Mouse (Mus musculus) left cerebral cortex, adult 9 months (tissue): ENCODE data around the gene Pi4k2a.

Experiments used
- DNase-seq, 2 experiments: peaks; one replicate each; pipeline ENCODE4 v3.0.0; 2022; ENCODE audit warnings: low spot score in 2 of 2

Pi4k2a gene

DNA sequence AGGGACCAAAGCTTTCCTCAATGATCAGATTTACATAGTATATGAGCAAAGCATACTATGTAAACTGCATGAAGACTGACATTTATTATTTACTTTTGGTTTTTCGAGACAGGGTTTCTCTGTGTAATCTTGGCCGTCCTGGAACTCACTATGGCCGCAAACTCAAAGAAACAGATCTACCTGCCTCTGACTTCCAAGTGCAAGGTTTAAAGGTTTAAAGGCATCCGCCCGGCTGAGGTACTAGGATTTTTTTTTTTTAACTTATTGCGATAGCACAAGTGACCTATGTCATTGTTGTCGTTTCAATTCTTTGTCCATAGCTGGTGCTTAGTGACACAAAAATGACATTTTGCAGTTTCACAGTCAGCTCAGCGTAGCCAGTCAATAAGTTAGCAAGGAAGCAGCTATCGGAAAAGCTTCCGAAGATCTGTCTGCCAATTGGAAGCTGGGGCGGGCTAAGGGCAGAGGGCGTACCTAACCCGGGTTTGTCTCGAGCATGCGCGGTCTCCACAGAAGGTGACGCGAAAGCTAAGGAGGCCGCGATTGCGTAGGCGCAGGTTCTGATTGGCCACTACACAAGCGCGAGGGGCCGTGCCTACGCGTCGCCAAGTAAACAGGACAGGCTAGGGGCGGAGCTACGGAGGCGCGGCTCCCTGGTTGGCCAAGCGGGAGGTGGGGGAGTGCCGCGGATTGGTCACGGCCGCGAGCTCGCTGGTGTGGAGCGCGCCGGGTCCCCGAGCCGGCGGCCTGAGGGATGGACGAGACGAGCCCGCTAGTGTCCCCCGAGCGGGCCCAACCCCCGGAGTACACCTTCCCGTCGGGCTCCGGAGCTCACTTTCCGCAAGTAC is at the start of gene Pi4k2a:
Gene Pi4k2a (plus strand): TSS at position 723 of the 848 bp plus-strand sequence.
- peak; percentile 100 for DNase-seq

DNA sequence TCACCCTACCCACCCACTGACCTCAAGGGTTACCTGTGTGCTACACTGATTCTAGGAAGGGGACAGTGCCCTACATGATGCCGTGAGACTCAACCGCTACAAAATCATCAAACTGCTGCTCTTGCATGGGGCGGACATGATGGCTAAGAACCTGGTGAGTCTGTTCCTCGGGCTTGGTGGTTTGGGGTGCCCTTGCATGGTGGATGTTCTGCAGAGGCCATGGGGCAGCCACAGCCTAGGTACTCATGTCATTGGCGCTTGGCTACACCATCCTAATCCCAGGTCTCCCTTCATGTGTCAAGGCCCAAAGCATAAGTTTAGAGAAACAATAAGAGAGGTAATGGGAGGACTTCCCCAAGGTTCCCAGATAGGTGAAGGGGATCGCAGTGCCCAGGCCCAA is 46.3 kb upstream of the Pi4k2a start:
- DNase-seq: no peak

DNA sequence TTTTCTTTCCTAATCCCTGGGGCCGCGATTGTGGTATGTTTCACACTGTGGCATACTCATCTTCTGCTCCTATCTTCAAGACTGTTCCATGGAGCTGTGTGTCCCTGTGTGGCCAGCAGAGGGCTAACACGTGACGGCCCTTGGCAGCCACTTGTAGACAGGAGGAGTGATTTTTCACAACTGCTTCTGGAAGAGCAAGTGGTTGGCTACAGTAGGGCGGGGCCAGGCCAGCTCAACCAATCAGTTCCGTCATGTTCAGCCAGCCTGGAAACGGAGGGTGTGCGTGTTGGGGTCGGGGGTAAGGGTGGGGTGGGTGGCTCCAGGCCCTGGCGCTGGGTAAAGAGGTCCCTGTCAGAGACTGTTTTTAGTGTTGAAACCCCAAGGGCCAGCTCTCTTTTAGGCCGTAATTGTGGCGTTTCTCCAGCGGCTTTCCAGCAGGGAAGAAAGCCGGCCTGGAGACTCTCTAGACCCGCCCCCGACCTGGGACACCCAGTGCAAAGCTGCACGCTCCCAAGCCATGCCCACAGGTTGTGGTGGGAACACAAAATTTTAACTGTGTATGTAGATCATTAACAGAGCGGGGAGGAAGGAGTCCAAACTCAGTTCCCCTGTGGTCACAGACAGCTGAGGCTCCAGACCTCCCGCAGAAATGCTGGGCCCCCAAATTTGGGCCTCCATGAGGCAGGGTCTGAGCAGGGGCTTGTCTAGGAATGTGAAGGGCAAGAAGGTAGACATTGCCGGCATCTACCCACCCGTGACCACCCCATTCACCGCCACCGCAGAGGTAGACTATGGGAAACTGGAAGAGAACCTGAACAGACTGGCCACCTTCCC is 44.8 kb upstream of the Pi4k2a start, which contains the start of gene Hoga1:
Gene Hoga1 (plus strand): TSS at position 342 of the 834 bp plus-strand sequence.
- peak in 1 of 2 experiments; percentile 50 for DNase-seq

DNA sequence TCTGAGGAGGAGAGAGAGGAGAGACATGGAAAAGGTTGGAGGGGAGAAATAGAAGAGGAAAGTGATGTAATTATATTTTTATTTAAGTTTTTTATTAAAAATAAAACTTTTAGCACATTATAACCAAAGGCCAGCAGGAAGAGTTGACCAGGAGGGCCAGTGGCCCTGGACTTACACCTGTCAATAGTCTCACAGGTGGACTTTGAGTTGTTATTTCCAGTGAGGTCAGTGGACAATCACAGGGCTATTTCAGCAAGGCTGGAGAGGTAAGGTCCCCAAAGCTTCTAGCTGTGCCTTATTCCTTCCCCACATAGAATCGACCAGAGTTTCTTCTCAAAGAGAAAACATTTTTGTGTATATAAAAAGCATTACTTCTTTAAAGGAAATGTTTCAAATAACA is 40.0 kb upstream of the Pi4k2a start:
- DNase-seq: no peak

DNA sequence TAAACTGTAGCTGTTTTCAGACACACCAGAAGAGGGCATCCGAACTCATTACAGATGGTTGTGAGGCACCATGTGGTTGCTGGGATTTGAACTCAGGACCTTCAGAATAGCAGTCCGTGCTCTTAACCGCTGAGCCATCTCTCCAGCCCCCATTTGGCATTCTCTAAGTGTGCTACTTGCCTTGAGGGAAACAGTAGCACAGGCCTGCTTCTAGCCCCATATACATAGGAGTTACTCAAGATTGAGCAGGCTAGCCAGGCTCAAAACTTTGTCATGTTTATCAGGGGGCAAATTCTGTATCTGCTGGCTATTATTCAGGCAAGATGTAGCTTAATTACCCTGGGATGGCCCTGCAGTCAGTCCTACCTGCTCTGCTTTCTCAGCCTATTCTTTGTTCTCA is 38.9 kb upstream of the Pi4k2a start:
- no peak for DNase-seq

DNA sequence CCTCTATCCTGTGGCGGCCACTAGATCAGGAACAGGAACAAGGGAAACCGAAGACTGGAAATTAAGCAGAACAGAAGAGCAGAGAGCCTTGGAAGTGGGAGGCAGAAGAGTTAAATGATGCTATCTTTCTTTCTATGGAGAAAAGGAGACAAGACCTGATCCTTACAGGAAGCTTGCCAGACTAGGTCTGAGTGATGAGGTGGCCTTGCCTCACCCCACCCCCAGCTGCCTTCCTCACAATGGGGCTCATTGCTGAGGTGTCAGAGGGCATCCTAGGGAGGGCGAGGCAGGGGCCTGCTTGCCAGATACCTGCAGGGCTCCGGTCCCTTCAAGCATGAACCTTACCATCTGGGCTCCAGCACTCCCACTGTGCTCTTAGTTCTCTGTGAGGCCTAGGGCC is 38.3 kb upstream of the Pi4k2a start, which contains the start of gene 4933411K16Rik:
Gene 4933411K16Rik (plus strand): TSS at position 301 of the 400 bp plus-strand sequence.
- no peak for DNase-seq

DNA sequence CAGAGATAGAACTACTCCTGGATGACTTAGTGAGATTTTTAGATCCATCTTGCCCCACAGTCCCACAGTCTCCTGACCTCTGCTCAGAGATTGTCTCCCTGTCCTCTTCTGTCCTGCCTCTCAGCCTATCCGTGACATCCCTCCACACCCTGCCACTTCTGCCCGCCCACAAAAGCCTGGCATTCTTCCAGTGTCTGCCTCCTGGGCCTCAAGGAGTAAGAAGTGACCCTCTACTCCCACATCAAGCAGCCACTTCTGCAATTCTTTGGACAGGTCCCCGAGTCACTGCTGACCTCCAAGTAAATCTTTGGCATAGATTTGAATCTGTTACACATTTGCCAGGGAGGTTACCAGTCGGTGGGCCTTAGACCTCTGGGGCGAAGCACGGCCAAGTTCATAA is 36.0 kb upstream of the Pi4k2a start:
- no peak for DNase-seq

DNA sequence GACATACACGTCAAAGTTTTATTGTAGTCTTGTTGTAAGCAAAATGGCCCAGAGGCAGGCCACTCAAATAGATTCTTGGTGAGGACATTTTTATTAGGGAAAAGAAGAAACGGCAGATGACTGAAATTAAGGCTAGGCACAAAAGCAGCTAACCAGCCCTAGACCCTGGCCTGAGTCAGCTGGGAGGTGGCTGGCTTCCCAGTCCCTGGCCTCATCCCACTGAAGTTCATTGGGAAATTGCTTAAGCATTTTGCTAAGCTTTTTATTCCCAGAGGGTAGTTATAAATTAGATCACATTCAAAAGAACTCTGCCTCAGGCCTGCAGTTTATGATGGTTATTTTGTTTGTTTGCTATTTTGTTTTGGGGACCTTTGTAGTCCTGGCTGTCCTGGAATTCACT is 34.4 kb upstream of the Pi4k2a start:
- DNase-seq: no peak

DNA sequence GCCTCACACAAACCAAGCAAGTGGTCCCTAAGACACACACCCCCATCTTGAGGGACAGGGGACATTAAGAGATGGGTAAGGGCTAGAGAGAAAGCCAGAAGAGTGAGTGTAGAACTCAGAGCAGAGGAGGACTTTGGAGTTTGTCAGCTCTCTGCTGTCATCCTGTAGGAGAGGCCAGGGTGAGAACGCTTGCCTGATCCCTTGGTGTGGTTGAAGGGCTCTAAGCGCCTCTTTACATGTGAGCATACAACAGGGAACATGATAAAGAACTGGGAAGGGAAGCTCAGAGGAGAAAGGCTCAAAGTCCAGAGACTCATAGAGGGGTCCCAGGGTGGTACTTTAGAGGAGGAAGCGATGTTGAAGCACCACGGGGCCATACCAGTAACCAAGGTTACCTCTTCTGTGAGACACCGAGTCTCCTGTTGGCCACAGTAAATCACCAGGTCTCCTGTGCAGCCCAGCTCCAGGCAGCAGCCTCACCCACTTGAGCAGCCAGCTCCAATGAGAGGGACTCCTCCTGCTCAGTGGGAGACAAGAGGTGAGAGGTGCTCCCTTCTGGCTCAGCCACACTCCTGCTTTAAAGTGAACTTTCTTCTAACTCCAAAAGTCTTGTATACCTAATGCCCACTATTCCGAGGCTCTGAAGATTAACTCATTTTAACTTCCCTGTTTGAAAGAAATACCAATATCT is 33.4 kb upstream of the Pi4k2a start:
- no peak for DNase-seq

DNA sequence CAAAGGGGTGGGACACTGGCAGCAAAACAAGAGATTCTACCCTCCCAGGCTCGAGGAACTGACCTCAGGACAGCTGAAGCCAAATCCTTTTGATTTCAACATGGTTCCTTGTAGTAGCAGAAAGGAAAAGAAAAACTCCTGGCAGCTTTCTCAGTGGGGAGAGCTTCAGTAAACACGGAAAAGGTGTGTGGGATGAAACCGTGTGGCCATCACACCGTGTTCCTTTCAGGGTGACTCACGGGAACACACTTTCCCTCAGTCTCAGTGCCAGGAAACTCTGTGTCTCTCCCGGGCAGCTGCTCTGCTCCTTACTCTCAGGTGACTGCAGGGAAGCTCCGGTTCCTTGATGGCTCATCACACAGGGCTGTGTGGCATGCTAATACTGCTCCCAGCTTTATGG is 31.8 kb upstream of the Pi4k2a start:
- no peak for DNase-seq

DNA sequence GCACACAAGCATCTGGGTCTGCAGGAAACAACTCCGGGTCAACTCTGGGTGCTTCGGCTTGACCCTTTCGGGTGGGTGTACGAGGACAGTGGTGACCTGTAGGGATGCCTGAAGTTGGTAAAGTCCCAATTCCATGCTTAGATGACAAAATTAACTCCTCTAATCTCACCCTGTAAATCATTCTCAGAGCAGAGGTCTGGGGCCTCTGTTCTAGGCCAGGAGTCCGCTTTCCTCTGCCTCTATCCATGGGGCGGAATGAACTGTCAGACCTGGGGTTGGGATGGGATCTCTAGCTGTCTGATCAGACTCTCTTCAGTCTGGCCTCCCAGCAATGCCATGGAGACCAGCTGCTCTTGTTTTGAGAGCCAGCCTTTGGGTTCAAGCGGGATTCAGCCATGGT is 28.8 kb upstream of the Pi4k2a start:
- DNase-seq: no peak

DNA sequence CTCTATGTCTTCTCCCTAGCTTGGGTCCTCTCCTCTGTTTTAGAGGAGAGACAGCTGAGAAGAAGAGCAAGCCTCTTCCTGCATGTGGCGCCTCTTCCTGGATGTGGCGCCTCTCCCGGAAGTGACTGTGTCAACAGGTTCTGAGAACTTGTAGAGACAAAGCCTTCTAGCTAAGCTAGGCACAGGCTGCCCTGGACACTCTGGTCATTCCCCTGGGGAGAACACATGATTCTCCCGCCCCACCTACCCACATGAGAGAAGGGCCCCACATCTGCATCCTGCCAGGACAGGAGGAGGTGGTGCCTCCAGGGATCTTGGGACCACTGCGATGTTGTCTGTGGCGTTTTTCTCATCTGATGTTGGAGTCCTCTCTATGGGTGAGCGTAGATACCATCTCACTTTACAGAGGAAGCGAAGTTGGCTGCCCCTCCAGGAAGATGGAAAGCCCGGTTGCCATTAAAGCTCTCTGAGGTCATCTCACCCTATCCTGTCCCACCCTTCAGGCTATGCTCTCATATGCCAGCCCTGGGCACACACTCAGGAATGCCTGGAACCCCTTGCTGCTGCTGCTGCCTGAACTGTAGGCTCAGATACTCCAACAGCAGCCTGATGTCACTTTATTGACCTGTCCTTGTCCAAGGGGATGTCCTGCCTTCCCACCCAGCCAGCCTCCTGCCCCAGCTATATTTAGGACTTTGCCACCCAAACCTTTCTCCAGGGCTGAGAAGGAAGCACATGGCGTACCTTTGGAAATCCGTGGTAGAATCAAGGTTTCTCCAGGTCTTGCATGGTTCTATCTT is 21.6 kb upstream of the Pi4k2a start:
- DNase-seq: no peak

DNA sequence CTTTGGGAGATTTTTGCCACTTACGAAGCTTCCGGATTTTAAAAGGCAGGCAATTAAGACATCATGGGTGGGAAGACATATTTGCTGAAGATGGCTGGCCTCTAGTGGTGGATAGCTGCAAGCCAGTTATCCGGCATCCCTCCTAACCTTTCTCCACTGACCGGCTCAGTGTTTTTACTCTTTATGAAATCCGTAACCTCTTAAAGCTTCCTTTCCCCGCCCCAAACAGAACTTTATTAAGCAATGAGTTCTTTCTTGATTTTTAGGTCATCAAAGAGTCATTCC is 21.1 kb upstream of the Pi4k2a start:
- DNase-seq: peak in 1 of 2 experiments; percentile 22

DNA sequence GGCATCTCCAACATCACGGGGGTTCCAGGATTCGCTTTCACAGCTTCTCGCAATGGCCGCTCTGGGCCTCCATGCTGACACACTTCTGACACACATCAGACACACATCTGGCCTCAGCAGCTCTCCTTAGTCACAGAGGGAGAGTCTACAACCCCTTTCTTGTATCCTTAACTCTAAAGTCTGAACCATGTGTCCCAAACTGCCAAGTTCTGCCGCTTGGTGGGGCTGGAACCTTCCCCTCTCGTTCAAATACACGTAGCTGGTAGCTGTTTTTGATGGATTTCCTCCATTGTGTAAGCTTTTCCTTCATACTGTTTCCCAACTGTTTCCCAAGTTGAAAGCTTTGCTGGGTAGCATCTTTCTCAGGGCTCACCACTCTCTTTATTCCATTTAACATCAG is 19.0 kb upstream of the Pi4k2a start:
- DNase-seq: no peak

DNA sequence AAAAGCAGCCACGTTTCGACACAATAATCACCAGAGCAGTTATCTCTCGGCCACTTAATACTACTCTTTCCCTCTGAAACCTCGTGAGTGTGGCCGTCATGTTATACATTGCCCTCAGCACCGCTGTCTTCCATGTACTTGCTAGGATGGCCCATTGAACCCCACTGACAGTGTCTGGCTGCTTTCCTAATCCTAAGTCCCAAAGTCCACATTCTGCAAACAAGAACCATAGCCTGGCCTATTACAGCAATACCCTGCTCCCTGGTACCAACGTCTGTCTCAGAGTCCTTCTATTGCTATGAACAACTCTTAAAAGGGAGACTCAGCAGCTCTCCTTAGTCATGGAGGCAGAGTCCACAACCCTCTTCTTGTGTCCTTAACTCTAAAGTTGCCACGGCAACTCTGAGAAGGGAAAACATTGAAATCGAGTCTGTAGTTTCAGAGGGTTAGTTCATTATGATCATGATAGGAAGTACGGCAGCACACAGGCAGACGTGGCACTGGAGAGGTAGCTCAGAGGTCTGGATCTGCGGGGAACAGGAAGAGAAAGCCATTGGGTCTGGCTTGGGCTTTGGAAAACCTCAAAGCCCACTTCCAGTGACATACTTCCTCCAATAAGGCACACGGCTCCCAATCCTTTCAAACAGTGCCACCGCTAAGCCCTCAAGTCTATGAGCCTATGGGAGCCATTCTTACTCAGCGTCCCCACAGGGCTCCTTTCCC is 18.2 kb upstream of the Pi4k2a start:
- no peak for DNase-seq

DNA sequence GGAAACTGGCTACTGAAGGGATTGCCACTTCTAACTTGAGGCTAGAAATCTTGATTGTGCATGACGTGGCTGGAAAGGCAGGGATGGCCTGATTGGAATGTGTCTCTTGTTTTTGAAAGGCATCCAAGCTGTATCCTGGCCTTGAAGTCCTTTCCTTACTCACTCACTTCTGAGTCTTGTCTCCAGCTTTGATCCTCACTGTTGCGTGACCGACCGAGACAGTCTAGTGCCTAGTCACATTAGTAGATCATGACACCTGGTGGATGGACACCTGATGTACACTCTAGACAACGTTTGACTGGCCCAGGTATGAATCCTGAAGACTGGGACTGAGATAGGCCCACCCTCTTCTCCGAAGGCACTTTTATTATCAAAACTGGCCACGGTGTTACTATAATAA is 17.5 kb upstream of the Pi4k2a start:
- DNase-seq: no peak

DNA sequence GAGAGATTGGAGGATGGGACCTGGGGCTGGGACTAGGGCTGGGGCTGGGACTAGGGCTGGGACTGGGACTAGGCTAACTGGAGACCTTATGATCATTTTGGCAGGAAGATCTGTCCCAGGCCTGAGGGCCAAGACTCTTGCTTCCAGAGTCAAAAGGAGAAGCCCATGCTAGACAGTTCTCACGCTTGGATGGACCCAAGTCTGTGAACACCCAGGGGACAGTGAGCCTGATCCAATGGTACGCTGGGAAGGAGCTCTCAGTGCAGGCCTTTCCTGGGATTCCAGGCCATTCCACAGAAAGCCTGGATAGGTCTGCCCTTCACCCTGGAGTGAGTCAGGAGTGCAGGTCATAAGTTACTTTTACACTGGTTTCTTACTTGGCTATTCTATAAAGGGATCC is 15.2 kb upstream of the Pi4k2a start:
- DNase-seq: no peak

DNA sequence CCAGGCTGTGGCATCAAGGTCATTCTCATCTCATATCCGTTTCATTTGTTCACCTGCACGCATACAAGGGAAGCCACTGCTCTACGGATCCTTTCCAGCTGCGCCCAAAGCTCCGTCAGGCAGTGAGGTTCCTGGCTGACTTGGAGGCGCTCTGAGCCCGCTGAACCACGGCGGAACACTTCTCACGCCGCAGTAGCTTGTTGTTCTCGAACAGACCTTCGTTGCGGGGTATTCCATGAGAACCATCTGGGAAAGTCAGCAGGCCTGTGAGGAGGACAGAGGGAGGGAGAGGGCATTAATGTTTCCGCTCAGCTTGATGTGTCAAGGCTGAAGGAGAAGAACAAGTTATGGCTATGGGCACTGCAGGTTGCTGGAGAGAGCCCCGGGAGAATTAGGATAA is 14.3 kb upstream of the Pi4k2a start:
- DNase-seq: no peak

DNA sequence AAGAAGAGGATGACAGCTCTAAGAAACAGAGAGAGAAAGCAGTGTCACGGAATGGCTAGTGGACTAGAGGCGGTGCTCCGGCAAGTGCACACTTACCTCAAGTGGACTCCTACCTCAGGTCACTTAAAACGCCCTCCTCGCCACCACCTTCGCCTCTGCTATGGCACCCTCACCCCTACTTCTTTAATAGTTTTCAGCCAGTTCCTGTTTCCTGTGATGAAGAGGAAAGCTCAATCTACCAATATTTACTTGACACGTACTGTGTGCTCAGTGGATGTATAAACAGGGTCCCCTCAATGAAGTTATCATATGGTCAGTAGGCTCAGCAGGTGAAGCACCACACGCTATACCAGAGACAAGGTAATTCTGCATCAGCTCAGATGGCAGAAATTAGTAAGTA is 11.7 kb upstream of the Pi4k2a start:
- DNase-seq: no peak

DNA sequence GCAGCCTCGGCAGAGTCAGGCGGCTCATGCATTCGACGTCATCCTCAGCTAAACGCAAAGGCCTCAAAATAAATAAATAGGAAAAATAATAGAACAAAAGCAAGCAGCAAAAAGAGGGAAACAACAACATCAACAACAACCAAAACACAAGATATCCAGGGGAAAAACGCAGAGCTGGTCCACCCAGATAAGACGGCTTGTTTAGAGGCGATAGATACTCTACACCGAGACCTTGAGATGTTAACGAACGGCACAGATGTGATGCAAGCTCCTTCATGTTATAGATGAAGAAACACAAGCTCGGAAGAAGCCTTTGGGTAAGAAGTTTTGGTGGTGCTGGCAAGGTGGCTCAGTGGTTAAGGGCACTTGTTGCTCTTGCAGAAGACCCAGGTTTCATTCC is 11.3 kb upstream of the Pi4k2a start:
- no peak for DNase-seq

DNA sequence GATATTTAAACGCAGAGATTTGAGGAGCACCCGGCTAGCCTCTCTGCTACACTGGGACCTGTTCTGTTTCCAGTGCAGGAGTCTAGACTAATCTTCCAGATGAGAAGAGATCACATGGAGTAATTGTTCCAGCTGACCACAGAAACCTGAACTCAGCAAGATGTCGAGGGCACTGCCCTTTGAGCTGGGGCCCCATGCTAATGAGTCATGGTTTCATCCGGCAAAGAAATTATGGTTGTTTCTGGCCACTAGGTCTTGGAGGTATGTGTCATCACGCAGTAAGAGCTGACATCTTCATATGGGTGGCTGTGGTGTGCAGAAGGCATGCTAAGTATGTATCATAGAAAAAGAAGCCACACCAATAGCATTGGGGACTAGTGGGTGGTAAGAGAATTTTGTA is 10.3 kb upstream of the Pi4k2a start:
- no peak for DNase-seq
